Mouse (Mus musculus): ENCODE measurements around the gene Ap1m2. TPM values are rescaled to one million over a fixed set of nuclear protein-coding genes. Genes with fewer than 3 reads are reported as not detected.

Ap1m2 gene
- 30.6 and 32.9 TPM in 2 replicates for polyA plus RNA-seq (2012; rRNA removed)

GRCm38 (mm10) chr9:21312134-21312533, at the start of gene Ap1m2:
TSS of gene Ap1m2 (minus strand) at chr9:21312337.

GRCm38 (mm10) chr9:21320619-21321512, 8.7 kb upstream of the Ap1m2 start, which contains the start of gene Slc44a2:
TSS of gene Slc44a2 (plus strand) at chr9:21320698.

GRCm38 (mm10) chr9:21291022-21291787, 20.9 kb downstream of the Ap1m2 start, which contains the start of gene Cdkn2d:
TSS of gene Cdkn2d (minus strand) at chr9:21291407.

GRCm38 (mm10) chr9:21287571-21288402, 24.4 kb downstream of the Ap1m2 start, which contains the start of gene Kri1:
TSS of gene Kri1 (minus strand) at chr9:21287969.

GRCm38 (mm10) chr9:21265000-21265561, 47.1 kb downstream of the Ap1m2 start, which contains the start of gene Atg4d:
TSS of gene Atg4d (plus strand) at chr9:21265293.

GRCm38 (mm10) chr9:21248326-21248725, 63.8 kb downstream of the Ap1m2 start, which contains the start of gene S1pr5:
TSS of gene S1pr5 (minus strand) at chr9:21248443.

Other genes with a start within 250 kb of the Ap1m2 start
- 0.12 and 1.0 TPM in 2 replicates for gene Zglp1, start 245.2 kb downstream of the Ap1m2 start, polyA plus RNA-seq (2012; rRNA removed)
- gene Gm49373, start 239.2 kb downstream of the Ap1m2 start, polyA plus RNA-seq (2012; rRNA removed), result 0.09 TPM in 1 of 2 replicates, not detected in the other
- 22.8 and 51.6 TPM in 2 replicates for gene Fdx1l, start 238.7 kb downstream of the Ap1m2 start, polyA plus RNA-seq (2012; rRNA removed)
- 6.2 and 11.8 TPM in 2 replicates for gene Gm38431, start 220.3 kb downstream of the Ap1m2 start, polyA plus RNA-seq (2012; rRNA removed)
- gene Raver1, start 220.3 kb downstream of the Ap1m2 start, polyA plus RNA-seq (2012; rRNA removed), result 31.9 and 36.1 TPM in 2 replicates
- gene Tyk2, start 181.1 kb downstream of the Ap1m2 start, polyA plus RNA-seq (2012; rRNA removed), result 12.0 and 13.6 TPM in 2 replicates
- gene Cdc37, start 162.4 kb downstream of the Ap1m2 start, polyA plus RNA-seq (2012; rRNA removed), result 19.9 and 23.4 TPM in 2 replicates
- gene Pde4a, start 146.6 kb downstream of the Ap1m2 start, polyA plus RNA-seq (2012; rRNA removed), result 4.6 and 5.4 TPM in 2 replicates
- gene Keap1, start 73.0 kb downstream of the Ap1m2 start, polyA plus RNA-seq (2012; rRNA removed), result 42.1 and 51.8 TPM in 2 replicates
- gene S1pr5, start 63.9 kb downstream of the Ap1m2 start, polyA plus RNA-seq (2012; rRNA removed), result 9.1 and 21.3 TPM in 2 replicates
- gene Atg4d, start 47.0 kb downstream of the Ap1m2 start, polyA plus RNA-seq (2012; rRNA removed), result 33.3 and 62.7 TPM in 2 replicates
- 7.5 and 7.9 TPM in 2 replicates for gene Kri1, start 24.4 kb downstream of the Ap1m2 start, polyA plus RNA-seq (2012; rRNA removed)
- gene Cdkn2d, start 20.9 kb downstream of the Ap1m2 start, polyA plus RNA-seq (2012; rRNA removed), result 12.6 and 18.9 TPM in 2 replicates
- gene Slc44a2, start 8.4 kb upstream of the Ap1m2 start, polyA plus RNA-seq (2012; rRNA removed), result 33.9 and 44.4 TPM in 2 replicates
- gene Ilf3, start 55.5 kb upstream of the Ap1m2 start, polyA plus RNA-seq (2012; rRNA removed), result 12.5 and 13.0 TPM in 2 replicates
- 20.1 and 21.8 TPM in 2 replicates for gene Qtrt1, start 99.5 kb upstream of the Ap1m2 start, polyA plus RNA-seq (2012; rRNA removed)
- gene Dnm2, start 112.6 kb upstream of the Ap1m2 start, polyA plus RNA-seq (2012; rRNA removed), result 188 and 243 TPM in 2 replicates
- 8.8 and 13.1 TPM in 2 replicates for gene Tmed1, start 197.9 kb upstream of the Ap1m2 start, polyA plus RNA-seq (2012; rRNA removed)
- gene AB124611, start 213.8 kb upstream of the Ap1m2 start, polyA plus RNA-seq (2012; rRNA removed), result 2.5 and 2.6 TPM in 2 replicates
- gene Carm1, start 234.6 kb upstream of the Ap1m2 start, polyA plus RNA-seq (2012; rRNA removed), result 32.1 and 34.8 TPM in 2 replicates